Mouse (Mus musculus) layer of hippocampus, adult 9-11 months (tissue): ENCODE data around the gene Brip1.
A peak's percentile ranks its signal among the peaks of the same experiment; 100 is the strongest.

Experiments
- DNase-seq: peaks from one replicate; pipeline ENCODE4 v3.0.0; 2022

Brip1 gene

GRCm38 (mm10) chr11:86106596-86106995 lies 94.4 kb downstream of the Brip1 start:
- peak; percentile 5 for DNase-seq

GRCm38 (mm10) chr11:86101191-86101590 lies 99.8 kb downstream of the Brip1 start:
- DNase-seq, result no peak

GRCm38 (mm10) chr11:86099341-86099740 lies 101.7 kb downstream of the Brip1 start:
- DNase-seq, result no peak

GRCm38 (mm10) chr11:86088815-86089214 lies 112.2 kb downstream of the Brip1 start:
- no peak for DNase-seq

- no peak for DNase-seq
Measured at GRCm38 (mm10) chr11:86084522-86084921, 116.5 kb downstream of the Brip1 start.

GRCm38 (mm10) chr11:86078025-86078424 lies 123.0 kb downstream of the Brip1 start:
- no peak for DNase-seq

- DNase-seq, result no peak
Measured at GRCm38 (mm10) chr11:86076966-86077365, 124.0 kb downstream of the Brip1 start.

GRCm38 (mm10) chr11:86076403-86076802 lies 124.6 kb downstream of the Brip1 start:
- DNase-seq, result no peak

GRCm38 (mm10) chr11:86075371-86075770 lies 125.6 kb downstream of the Brip1 start:
- no peak for DNase-seq

GRCm38 (mm10) chr11:86068651-86069050 lies 132.3 kb downstream of the Brip1 start:
- DNase-seq, result no peak

- no peak for DNase-seq
Measured at GRCm38 (mm10) chr11:86067154-86067553, 133.8 kb downstream of the Brip1 start.

GRCm38 (mm10) chr11:86064881-86065280 lies 136.1 kb downstream of the Brip1 start:
- DNase-seq, result no peak

GRCm38 (mm10) chr11:86061243-86061642 lies 139.8 kb downstream of the Brip1 start:
- no peak for DNase-seq

GRCm38 (mm10) chr11:86059123-86059522 lies 141.9 kb downstream of the Brip1 start:
- DNase-seq, result no peak

GRCm38 (mm10) chr11:86055806-86056205 lies 145.2 kb downstream of the Brip1 start:
- DNase-seq, result no peak

- peak; percentile 27 for DNase-seq
Measured at GRCm38 (mm10) chr11:86051383-86051782, 149.6 kb downstream of the Brip1 start.

GRCm38 (mm10) chr11:86050430-86051280 lies 150.3 kb downstream of the Brip1 start:
- DNase-seq, result no peak

GRCm38 (mm10) chr11:86039994-86040393 lies 161.0 kb downstream of the Brip1 start:
- no peak for DNase-seq

GRCm38 (mm10) chr11:86039355-86039754 lies 161.6 kb downstream of the Brip1 start:
- no peak for DNase-seq

- no peak for DNase-seq
Measured at GRCm38 (mm10) chr11:86038701-86039100, 162.3 kb downstream of the Brip1 start.

- no peak for DNase-seq
Measured at GRCm38 (mm10) chr11:86032910-86033309, 168.1 kb downstream of the Brip1 start.

GRCm38 (mm10) chr11:86028034-86028433 lies 173.0 kb downstream of the Brip1 start:
- no peak for DNase-seq

GRCm38 (mm10) chr11:86026556-86027194 lies 174.3 kb downstream of the Brip1 start:
- no peak for DNase-seq

- DNase-seq, result no peak
Measured at GRCm38 (mm10) chr11:86022439-86022838, 178.6 kb downstream of the Brip1 start.
